Mouse (Mus musculus) liver, adult 2 months (tissue): Measurements from ENCODE around the gene Nutf2-ps1.

Experiments used
- CTCF ChIP-seq: fragments of 200-500 bp; IDR thresholded peaks from 2 replicates; pipeline ENCODE4 v1.5.1; 2011; ENCODE audit warnings: low read depth, low read length, control low read depth
- POLR2A ChIP-seq: fragments of 200-500 bp; IDR thresholded peaks from 2 replicates; pipeline ENCODE4 v1.6.1; 2011; ENCODE audit warnings: low read length, control low read depth; ENCODE audit not compliant: insufficient read depth; ENCODE audit errors: extremely low read depth

DNA sequence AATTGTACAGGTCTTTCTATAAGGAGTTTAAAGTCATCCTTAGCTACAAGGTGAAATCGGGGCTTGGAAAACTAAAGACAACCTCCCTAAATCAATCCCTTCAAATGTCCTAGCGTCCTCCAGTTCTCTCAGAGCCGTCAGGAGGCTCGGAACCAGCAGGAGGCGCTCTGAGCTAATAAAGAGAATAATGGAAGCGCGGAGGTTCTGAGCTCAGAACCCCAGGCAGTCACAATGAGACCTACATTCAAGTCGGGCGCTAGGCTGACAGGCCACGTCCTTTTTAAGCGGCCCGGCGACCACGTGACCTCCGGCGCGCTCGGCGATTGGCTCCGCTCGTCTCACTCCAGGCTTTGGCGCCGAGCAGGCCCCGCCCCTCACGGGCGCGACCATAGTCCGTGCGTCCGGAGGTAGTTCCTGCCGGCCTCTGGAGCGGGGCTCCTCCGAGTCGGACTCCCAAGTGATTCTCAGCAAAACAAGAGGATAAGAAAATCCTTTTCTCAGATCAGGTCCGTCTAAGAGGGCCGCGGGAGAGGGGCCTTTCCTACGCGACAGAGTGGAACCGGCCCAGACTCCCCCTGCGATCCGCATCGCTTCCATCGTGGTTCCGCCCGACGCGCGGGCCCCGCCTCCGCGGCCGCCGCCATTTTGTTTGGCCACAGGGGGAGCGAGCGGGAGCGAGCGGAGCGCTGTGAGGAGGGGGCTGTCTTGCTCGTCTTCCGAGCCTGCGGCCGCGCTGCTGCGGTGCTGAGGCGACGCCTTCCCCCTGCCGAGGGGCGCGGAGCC, 11.1 kb upstream of the Nutf2-ps1 start, which contains the start of gene Smc3:
- TF ChIP-seq CTCF (peak; percentile 92), POLR2A (peak; percentile 85)
